Mouse (Mus musculus) liver, embryonic 14.5 days (tissue): ENCODE results near the gene Plin5. TPM values are rescaled to one million over a fixed set of nuclear protein-coding genes. Genes with fewer than 3 reads are reported as not detected.

ENCODE experiments used
- ATAC-seq: fragments of 200-750 bp; cut with Nextera tagmentation; 2 replicates; pipeline ENCODE4 v1.8.0; 2017; ENCODE audit warnings: moderate number of reproducible peaks, mild to moderate bottlenecking, moderate library complexity; ENCODE audit not compliant: insufficient read depth
- DNase-seq, 3 experiments: peaks; one replicate each; pipeline ENCODE4 v3.0.0-alpha.2; 2012 to 2013; ENCODE audit warnings: low read depth in 3 of 3, low spot score in 3 of 3
- H3K27ac ChIP-seq: fragments of 300-500 bp; sonication (generic); 2 replicates; pipeline ENCODE4 v1.5.1; 2014; ENCODE audit warnings: moderate library complexity, mild to moderate bottlenecking, control low read depth, inconsistent platforms
- H3K27me3 ChIP-seq: fragments of 300-500 bp; sonication (generic); 2 replicates; pipeline ENCODE4 v1.6.1; 2014; ENCODE audit warnings: mild to moderate bottlenecking, low read length, moderate library complexity; ENCODE audit not compliant: control insufficient read depth, insufficient read depth
- H3K36me3 ChIP-seq: fragments of 300-500 bp; sonication (generic); replicated peaks from 2 replicates; pipeline ENCODE4 v1.6.1; 2014; ENCODE audit warnings: low read depth; ENCODE audit not compliant: control insufficient read depth, insufficient read depth
- H3K4me1 ChIP-seq, 2 experiments: fragments of 200-500 bp in 1 of 2; fragments of 300-500 bp in 1 of 2; sonication (generic) in 1 of 2; replicated peaks; 2 replicates each; pipeline ENCODE4 v1.6.1; 2012 to 2014; ENCODE audit warnings: antibody characterized with exemption in 1 of 2, inconsistent platforms in 1 of 2, low read length in 1 of 2; ENCODE audit not compliant: control insufficient read depth in 2 of 2, insufficient read depth in 2 of 2
- H3K4me2 ChIP-seq: fragments of 300-500 bp; sonication (generic); 2 replicates; pipeline ENCODE4 v1.6.1; 2014; ENCODE audit warnings: low read depth, mild to moderate bottlenecking, control low read depth, moderate library complexity
- H3K4me3 ChIP-seq, 2 experiments: fragments of 200-500 bp in 1 of 2; fragments of 300-500 bp in 1 of 2; sonication (generic) in 1 of 2; 2 replicates each; pipeline ENCODE4 v1.5.1; 2012 to 2014; ENCODE audit warnings: low read depth in 2 of 2, low read length in 2 of 2, mild to moderate bottlenecking in 2 of 2, control low read depth in 1 of 2, inconsistent platforms in 1 of 2, moderate library complexity in 1 of 2; ENCODE audit not compliant: insufficient read depth in 1 of 2
- H3K9ac ChIP-seq: fragments of 300-500 bp; sonication (generic); replicated peaks from 2 replicates; pipeline ENCODE4 v1.6.1; 2014; ENCODE audit warnings: mild to moderate bottlenecking, control low read depth, moderate library complexity
- H3K9me3 ChIP-seq: fragments of 300-500 bp; sonication (generic); 2 replicates; pipeline ENCODE4 v1.6.1; 2016; ENCODE audit warnings: low read length, mixed read lengths; ENCODE audit not compliant: control insufficient read depth
- CTCF ChIP-seq: IDR thresholded peaks from 2 replicates; pipeline ENCODE4 v1.5.1; 2016; ENCODE audit warnings: antibody characterized with exemption, low read depth, control low read depth
- EP300 ChIP-seq: IDR thresholded peaks from 2 replicates; pipeline ENCODE4 v1.6.1; 2016; ENCODE audit warnings: antibody characterized with exemption, low read depth
- whole genome bisulfite sequencing: fragments of 180-500 bp; shearing (Covaris S2); extraction: QIAGEN DNeasy Blood & Tissue Kit; methylation state at CpG from one replicate; pipeline ENCODE4 v1.1.7; 2014; ENCODE audit not compliant: insufficient replicate concordance; 5-methylcytosine and 5-hydroxymethylcytosine counted together
- polyA plus RNA-seq, 2 experiments: library from polyadenylated mRNA; depleted of rRNA in 1 of 2; stranded (reverse) in 1 of 2; unstranded in 1 of 2; fragments of >200 nt; fragmentation: Nextera tagmentation in 1 of 2; extraction: Ambion mirVana in 1 of 2; gene quantifications; 2 replicates each; pipeline versions ENCODE4 v1.2.1 to v1.2.3; 2012 to 2014

The Plin5 gene
- polyA plus RNA-seq, 2 experiments: 0.11 to 0.34 TPM

- H3K9ac ChIP-seq: no peak overlapping the region
- H3K4me3 ChIP-seq: no peak overlapping the region
- H3K27me3 ChIP-seq: no peaks in the 10 kb centered on the region
- TF ChIP-seq EP300 (no peak), CTCF (no peak)
- WGBS: 86% methylated on average over 9 of the region's 9 CpGs
- no peak overlapping the region for H3K27ac ChIP-seq
- ATAC-seq (no peak), DNase-seq (no peak)
- peaks cover 7% of the 10 kb centered on the region for H3K36me3 ChIP-seq
- no peaks in the 10 kb centered on the region for H3K9me3 ChIP-seq
- no peaks in the 10 kb centered on the region for H3K4me1 ChIP-seq
- H3K4me2 ChIP-seq: no peak overlapping the region
Observed at GRCm38 (mm10) chr17:56102927-56103326, 14.5 kb downstream of the Plin5 start.

GRCm38 (mm10) chr17:56102158-56102557, 15.2 kb downstream of the Plin5 start:
- 86% methylated on average over 5 of the region's 5 CpGs for WGBS
- H3K36me3 ChIP-seq: peaks cover 12% of the 10 kb centered on the region
- no peak overlapping the region for H3K27ac ChIP-seq
- no peak for DNase-seq
- TF ChIP-seq EP300 (no peak), CTCF (no peak)
- ATAC-seq: no peak
- H3K4me3 ChIP-seq: no peak overlapping the region
- no peak overlapping the region for H3K9ac ChIP-seq
- no peaks in the 10 kb centered on the region for H3K4me1 ChIP-seq
- no peaks in the 10 kb centered on the region for H3K27me3 ChIP-seq
- H3K9me3 ChIP-seq: no peaks in the 10 kb centered on the region
- no peak overlapping the region for H3K4me2 ChIP-seq

- Histone ChIP-seq H3K9me3 (no peaks in the 10 kb centered on the region), H3K4me3 (no peak overlapping the region), H3K4me1 (no peaks in the 10 kb centered on the region), H3K4me2 (no peak overlapping the region), H3K9ac (no peak overlapping the region), H3K27ac (no peak overlapping the region), H3K27me3 (no peaks in the 10 kb centered on the region), H3K36me3 (peaks cover 19% of the 10 kb centered on the region)
- ATAC-seq: no peak
- DNase-seq: no peak
- 83% methylated on average over 3 of the region's 3 CpGs for WGBS
- TF ChIP-seq EP300 (no peak), CTCF (no peak)
Observed at GRCm38 (mm10) chr17:56100811-56101210, 16.6 kb downstream of the Plin5 start.

- H3K36me3 ChIP-seq: peaks cover 21% of the 10 kb centered on the region
- DNase-seq (no peak), ATAC-seq (no peak)
- no peaks in the 10 kb centered on the region for H3K9me3 ChIP-seq
- H3K4me3 ChIP-seq: no peak overlapping the region
- WGBS: 77% methylated on average over 15 of the region's 15 CpGs
- no peak overlapping the region for H3K9ac ChIP-seq
- H3K4me1 ChIP-seq: no peaks in the 10 kb centered on the region
- peak; percentile 47 for TF ChIP-seq CTCF
- no peak for TF ChIP-seq EP300
- H3K27me3 ChIP-seq: no peaks in the 10 kb centered on the region
- no peak overlapping the region for H3K4me2 ChIP-seq
- no peak overlapping the region for H3K27ac ChIP-seq
Observed at GRCm38 (mm10) chr17:56098711-56099572, 18.5 kb downstream of the Plin5 start.

- H3K36me3 ChIP-seq: peaks cover 21% of the 10 kb centered on the region
- no peak overlapping the region for H3K4me2 ChIP-seq
Observed at GRCm38 (mm10) chr17:56098180-56098579, 19.2 kb downstream of the Plin5 start.

More at GRCm38 (mm10) chr17:56098180-56098579, 19.2 kb downstream of the Plin5 start:
- TF ChIP-seq CTCF (no peak), EP300 (no peak)
- Histone ChIP-seq H3K9ac (no peak overlapping the region), H3K27me3 (no peaks in the 10 kb centered on the region), H3K9me3 (no peaks in the 10 kb centered on the region), H3K4me1 (no peaks in the 10 kb centered on the region), H3K4me3 (no peak overlapping the region), H3K27ac (no peak overlapping the region)
- DNase-seq: no peak
- no peak for ATAC-seq
- 84% methylated on average over 8 of the region's 8 CpGs for WGBS
